Mouse (Mus musculus): ENCODE measurements around the gene Pyurf. TPM values are rescaled to one million over a fixed set of nuclear protein-coding genes. Genes with fewer than 3 reads are reported as not detected.
A peak's percentile ranks its signal among the peaks of the same experiment; 100 is the strongest.

Pyurf gene
- polyA plus RNA-seq (2017; shearing (Covaris generic)): 1 to 10 TPM; 3.2 to 4.5 (median 3.7) TPM

DNA sequence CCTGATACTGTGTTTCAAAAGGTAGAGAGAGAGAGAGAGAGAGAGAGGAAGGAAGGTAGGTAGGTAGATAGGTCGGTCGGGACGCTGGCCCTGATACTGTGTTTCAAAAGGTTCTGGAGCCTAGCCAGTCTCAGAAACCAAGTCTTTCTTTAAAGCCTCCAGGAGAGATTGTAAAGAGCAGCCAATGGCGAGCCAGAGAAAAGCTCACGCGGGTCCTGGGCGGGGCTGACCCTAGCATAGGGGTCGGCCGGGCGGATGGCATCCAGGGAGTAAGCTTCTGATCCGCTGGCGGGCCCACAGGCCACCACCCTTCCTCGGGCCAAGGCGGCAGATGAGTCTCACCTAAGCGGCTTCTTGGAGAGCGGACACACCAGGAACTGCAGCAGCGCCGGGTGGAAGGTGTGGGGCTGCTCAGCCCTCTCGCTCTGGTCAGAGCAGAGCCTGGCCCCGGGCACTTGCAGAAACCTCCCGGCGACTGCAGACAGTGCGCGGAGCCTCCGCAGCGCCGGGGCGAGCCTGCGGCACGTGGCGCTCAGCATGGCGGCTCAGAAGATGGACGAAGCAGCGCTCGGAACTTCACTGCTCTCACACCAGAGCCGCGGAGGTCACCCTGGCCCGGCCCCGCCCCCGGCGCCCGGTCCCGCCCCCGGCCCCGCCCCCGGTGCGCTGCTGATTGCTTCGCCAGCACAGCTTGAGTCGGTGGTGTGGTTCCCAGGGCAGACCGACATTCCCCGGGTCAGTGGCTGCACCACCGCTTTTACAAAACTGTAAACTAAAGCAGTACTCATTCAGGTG lies at the start of gene Pyurf:
Pyurf (minus strand) TSS at position 612 of the 795 bp plus-strand sequence.
- peak; percentile 97 for ATAC-seq

- no peak for ATAC-seq
Observed at GRCm38 (mm10) chr6:57721347-57721746, 29.5 kb upstream of the Pyurf start.

- ATAC-seq: peak; percentile 46
Observed at GRCm38 (mm10) chr6:57711726-57712125, 19.8 kb upstream of the Pyurf start.

DNA sequence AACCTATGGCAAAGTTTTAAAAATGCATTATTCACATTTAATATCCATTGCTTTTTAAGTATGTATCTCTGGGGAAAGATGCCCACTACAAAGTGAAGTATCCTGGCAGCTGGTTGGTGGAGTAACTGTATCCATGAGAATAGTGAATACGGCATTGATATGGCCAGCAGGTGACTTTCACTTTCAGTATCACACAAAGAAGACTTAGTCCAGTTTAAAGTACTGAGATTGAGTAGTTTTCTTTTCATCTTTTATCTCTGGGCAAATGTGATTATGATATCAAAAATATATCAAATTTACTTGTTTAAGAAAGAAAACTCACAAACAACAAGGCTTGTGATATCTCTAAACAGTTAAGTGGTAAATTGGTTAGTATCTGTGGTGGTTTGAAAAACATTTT lies 14.8 kb upstream of the Pyurf start:
- peak; percentile 33 for ATAC-seq

- no peak for ATAC-seq
Observed at GRCm38 (mm10) chr6:57703703-57704102, 11.8 kb upstream of the Pyurf start.

GRCm38 (mm10) chr6:57702743-57703499 lies 11.0 kb upstream of the Pyurf start:
- peak; percentile 91 for ATAC-seq

DNA sequence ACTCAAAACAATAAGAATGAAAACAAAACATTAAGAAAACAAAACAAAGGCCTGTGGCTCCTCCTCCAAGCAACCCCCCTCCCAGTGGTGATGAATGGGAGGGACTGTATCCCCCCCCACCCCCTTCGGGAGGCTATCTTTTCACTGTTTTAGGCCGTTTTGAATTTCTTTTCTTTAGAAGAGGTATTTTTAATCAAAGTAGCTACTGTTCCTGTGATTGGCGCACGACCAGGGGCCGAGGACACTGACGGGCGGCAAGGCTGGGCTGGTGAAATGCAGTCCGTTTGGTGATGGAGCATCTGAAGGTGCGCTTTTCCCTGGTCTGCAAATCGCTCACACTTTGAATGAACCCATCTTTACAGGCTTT lies 10.5 kb upstream of the Pyurf start, which contains the start of gene Lancl2:
Lancl2 (plus strand) TSS at position 165 of the 367 bp plus-strand sequence.
- peak; percentile 8 for ATAC-seq

- no peak for ATAC-seq
Observed at GRCm38 (mm10) chr6:57701686-57702085, 9.8 kb upstream of the Pyurf start.

- no peak for ATAC-seq
Observed at GRCm38 (mm10) chr6:57693116-57693515, 1.2 kb upstream of the Pyurf start.

DNA sequence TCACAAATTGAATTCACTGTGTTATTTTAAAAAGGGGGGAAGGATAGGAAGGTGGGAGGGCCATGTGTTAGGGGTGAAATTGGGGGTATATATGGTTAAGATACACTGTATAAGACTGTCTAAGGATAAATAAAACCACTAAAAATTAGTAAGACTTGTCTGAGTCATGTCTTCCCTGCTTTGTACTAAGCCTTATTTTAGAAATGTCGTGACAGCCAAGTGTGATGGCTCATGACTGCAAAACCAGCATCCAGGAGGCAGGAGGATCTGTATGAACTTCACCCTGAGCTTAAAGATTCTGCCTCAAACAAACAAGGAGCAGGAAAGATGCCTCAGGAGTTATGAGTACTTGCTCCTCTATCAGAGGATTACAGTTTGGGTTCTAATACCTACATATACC lies 7.7 kb downstream of the Pyurf start:
- no peak for ATAC-seq

- no peak for ATAC-seq
Observed at GRCm38 (mm10) chr6:57661295-57661694, 30.6 kb downstream of the Pyurf start.

DNA sequence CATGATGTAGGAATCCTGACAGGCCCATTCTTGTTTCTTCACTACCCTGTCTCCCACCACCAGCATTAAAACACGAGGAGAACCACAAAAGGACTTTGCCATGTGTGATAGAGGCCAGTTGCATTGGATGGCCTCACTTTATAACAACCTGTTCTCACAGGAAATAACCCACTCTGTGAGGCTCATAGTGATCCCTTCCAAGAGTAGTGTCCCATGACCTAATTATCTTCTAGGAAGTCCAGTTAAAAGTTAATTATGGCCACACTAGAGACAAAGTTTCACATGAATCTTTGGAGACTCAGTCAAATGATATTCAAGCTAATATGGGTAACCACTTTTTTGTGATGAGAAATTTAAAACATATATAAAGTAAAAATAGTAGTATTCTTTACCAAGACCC lies 44.6 kb downstream of the Pyurf start:
- ATAC-seq: no peak

- ATAC-seq: no peak
Observed at GRCm38 (mm10) chr6:57641789-57642188, 50.1 kb downstream of the Pyurf start.

GRCm38 (mm10) chr6:57639531-57639930 lies 52.3 kb downstream of the Pyurf start:
- no peak for ATAC-seq

Other genes starting within 250 kb of the Pyurf start
- gene Ppm1k, start 156.6 kb downstream of the Pyurf start, polyA plus RNA-seq (2017; shearing (Covaris generic)): 10 to 100 TPM; 12.9 to 22.8 (median 20.5) TPM
- gene Herc6, start 111.1 kb downstream of the Pyurf start, polyA plus RNA-seq (2017; shearing (Covaris generic)): 10 to 100 TPM; 18.3 to 35.1 (median 24.0) TPM
- 1 to 10 TPM; 2.5 to 7.6 (median 2.9) TPM for gene Lancl2, start 10.5 kb upstream of the Pyurf start, polyA plus RNA-seq (2017; shearing (Covaris generic))
- 10 to 100 TPM; 11.8 to 15.9 (median 13.7) TPM for gene Vopp1, start 133.1 kb upstream of the Pyurf start, polyA plus RNA-seq (2017; shearing (Covaris generic))
- not detected for gene Vmn1r21, start 158.3 kb upstream of the Pyurf start, polyA plus RNA-seq (2017; shearing (Covaris generic))
- gene Vmn1r22, start 215.9 kb upstream of the Pyurf start, polyA plus RNA-seq (2017; shearing (Covaris generic)): not detected
- not detected for gene Vmn1r23, start 234.8 kb upstream of the Pyurf start, polyA plus RNA-seq (2017; shearing (Covaris generic))